Mouse (Mus musculus): ENCODE results near the gene Kank2. TPM values are rescaled to one million over a fixed set of nuclear protein-coding genes. Genes with fewer than 3 reads are reported as not detected.

The Kank2 gene
- total RNA-seq, 1 experiment from 2014 or later: 46.2 TPM

DNA sequence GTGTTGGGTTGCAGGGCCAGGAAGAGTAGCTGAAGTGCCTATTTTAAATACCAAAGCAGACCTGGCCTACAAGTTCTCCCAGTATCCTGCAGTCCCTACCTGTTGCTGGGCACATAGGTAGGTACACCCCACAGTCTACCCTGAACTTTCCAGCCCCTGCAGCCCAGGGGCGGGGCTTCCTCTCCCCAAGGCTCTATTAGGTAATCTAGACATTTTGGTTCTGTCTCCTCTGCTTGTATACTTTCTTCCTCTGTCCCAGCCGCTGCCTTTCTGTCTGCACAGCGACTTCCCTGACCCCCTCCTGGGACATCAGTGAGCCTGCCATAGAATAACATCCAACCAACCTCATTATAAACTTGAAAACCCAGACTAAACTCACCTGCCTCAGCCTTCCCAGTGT lies 48.2 kb downstream of the Kank2 start:
- DNase-seq: no peak

DNA sequence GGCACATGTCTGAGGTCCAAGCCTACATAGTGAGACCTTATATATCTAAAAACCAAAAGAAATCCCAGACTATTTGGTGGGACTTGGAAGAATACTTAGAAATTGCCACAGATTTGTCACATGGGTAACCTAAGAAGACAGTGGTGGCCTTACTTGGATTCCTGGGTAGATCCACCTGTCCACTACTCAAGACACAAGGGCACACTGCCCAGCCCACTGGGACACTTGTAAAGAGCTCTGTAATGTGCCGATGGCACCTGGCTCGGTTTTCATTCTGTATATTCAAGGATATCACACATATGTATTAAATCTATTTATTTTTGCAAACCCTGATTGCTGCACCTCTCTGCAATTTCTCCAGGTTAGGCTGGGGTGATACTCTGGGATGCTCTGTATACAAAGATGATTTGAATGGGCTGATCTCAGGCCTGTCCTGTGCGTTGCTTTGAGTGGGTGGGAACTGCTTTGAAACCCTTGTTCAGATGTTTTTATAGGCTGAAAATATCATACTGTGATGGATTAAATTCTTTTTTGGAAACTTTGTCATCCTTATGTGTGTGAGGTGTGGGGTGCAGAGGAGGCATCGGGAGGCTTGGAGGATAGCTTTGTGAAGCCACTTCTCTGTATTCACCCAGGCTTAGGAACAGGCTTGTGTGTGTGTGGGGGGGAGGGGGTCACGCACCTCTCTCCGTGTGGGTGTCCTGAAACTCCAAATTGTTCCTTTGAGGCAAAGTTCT lies 49.0 kb downstream of the Kank2 start:
- DNase-seq: no peak

DNA sequence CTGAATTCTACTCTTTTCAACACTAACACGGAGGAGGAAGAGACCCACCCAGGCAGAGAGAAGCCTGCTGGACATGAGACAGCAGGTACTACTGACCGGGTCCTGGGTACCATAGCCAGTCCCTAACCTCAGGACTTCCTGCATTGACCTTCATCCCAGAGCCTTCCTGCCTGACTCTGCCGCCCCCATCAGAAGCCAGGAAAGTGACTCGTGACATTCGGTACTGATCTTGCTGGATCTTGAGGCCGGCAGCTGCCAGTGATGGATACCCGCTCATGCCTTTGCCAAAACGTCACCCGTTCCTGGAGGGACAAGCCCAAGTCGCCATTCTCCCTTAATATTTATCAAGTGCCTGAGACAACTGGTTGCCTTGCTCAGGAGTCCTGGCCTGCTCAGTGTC lies 50.1 kb downstream of the Kank2 start:
- no peak for DNase-seq

DNA sequence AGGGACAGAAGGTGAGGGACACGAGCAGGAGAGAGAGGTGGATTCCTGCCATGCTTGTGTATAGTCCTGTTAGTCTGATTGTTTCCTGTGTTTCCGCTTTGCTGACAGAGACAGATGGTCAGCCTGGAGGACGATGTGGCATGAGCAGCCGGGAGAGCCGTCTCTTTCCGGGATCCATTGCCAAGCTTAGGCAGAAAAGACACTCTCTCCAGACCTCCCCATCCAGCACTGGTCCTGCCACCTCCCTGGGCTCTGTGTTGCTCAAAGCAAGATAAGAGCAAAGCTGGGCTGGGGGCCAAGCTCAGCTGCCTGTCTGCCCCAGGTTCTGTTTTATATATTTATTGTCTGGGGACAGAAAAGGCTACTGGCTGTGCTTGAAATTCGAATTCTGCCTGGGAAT lies 50.5 kb downstream of the Kank2 start:
- DNase-seq: peak; percentile 74

DNA sequence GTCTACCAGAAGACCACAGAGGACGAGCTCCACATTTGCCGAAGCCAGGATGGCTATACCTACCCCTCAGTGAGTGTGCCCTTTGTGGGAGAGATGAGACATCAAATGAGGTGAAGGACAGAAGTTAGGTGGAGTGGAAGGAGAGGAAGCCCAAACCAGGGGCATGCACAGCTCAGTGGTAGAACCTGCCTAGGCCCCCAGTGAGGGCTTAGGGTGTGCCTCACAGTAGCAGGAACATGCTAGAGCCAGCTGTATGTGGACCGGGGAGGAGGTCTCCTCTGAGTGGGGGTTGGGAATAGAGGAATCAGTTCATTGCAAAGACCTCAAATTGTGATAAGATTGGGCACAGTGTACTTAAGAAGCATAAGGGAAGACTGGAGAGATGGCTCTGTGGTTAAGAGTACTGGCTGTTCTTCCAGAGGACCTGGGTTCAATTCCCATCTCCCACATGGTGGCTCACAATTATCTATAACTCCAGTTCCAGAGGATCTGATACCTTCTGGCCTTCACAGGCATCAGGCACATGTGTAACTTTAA lies 51.2 kb downstream of the Kank2 start:
- DNase-seq: no peak

DNA sequence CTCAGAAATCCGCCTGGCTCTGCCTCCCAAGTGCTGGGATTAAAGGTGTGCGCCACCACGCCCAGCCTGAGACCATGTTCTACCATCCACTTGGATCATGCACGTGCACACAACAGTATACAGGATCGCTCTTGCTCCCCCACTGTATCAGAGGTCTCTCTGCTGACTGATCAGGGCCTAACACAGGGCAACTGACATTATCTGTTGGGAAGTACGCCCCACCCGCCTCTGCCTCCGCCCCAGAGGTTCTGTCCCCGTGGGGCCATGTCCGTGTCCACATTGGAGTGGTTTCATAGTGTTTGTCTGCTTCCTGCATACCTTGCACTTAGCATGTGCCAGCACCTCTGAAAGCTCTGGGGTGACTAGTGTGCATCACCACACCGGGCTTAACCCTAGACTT lies 57.0 kb downstream of the Kank2 start:
- no peak for DNase-seq

DNA sequence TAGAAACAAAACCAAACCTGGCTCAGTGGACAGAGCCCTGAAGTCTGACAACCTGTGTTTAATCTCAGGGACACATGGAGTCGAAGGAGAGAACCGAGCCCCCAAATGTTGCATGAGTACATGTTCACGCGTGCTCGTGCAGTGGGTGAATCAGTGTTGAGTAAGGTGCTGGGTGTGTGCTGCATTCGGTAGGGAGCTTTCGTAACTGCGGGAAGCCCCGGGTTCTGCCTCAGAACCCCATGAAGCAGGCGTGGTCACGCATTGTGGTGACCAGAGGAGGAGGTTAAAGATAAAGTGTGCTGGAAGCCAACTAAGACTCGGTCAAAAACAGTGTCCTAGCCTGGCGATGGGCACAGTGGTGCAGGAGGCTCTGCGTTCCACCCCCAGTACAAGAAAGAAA lies 58.1 kb downstream of the Kank2 start:
- DNase-seq: no peak

DNA sequence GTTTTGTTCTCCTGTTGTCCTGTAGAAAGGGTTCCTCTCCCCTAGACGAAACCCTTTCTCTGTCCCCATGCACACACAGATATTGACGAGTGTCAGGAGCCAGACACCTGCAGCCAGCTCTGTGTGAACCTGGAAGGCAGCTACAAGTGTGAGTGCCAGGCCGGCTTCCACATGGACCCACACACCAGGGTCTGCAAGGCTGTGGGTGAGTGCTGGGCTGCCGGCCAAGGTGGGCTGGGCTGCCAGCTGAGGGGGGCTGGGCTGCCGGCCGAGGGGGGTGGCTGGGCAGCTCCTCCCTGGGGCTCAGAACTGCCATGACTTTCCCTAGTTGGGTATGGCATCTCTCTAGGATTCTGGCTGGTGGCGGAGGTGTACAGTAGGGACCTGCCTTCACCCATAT lies 59.8 kb downstream of the Kank2 start:
- DNase-seq: no peak

DNA sequence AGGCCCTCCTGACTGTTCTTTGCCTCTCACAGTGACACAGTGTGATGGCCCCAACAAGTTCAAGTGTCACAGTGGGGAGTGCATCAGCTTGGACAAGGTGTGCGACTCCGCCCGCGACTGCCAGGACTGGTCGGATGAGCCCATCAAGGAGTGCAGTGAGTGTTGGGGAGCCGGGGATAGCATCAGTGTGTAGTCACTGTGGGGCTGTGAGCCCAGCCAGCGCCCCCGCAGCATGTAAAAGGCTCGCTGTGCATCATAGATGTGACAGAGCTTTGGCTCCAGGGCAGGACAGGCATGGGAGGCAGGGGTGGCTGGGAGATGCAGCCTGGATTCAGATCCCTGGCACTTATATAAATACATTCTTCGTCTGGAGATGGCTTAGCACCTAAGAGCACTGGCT lies 61.4 kb downstream of the Kank2 start:
- DNase-seq: no peak

DNA sequence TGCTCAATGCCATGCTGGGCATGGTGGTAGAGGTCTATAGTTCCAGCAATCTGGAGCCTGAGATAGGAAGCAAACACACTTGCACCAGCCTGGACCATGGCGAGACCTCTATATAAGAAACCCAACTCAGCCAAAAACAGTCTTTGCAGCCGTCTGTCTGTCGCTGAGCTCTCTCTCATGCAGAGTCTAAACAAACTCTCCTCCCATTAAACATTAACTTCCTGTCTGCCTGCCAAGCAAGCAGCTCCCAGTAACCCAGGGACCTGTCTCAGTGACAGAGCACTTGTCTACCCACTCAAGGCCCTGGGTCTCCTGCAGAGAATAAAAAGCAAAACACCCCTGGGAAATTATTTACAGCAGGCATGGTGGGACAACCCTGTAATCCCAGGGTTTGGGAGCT lies 62.0 kb downstream of the Kank2 start:
- no peak for DNase-seq

DNA sequence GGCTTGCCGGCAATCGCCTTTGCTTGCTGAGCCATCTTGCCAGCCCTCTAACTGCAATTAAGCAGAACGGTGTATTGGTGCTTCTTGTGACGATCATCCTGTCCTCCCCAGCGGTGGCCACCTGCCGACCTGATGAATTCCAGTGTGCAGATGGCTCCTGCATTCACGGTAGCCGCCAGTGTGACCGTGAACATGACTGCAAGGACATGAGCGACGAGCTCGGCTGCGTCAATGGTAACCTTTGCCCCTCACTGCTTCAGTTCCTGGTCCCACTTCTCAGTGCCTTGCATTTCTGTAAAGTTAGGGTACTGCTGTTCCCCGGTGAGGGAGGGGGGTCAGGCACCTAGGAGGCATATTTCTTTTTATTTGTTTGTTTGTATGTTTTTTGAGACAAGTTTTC lies 63.4 kb downstream of the Kank2 start:
- no peak for DNase-seq

DNA sequence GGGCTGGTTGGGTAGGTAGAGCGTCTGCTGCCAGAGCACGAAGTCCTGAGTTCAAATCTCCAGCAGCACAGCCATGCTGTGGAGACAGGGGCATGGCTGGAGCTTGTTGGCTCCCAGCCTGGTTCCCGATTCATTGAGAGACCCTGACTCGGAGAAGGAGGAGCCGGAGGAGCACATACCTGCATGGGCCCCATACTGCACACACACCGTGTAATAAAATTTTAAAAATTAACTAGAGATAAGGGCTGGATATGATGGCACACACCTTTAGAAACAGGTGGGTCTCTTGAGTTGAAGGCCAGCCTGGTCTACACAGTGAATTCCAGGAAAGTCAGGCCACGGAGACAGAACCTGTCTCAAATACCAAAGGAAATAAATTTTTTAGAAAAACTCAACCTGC lies 64.6 kb downstream of the Kank2 start:
- DNase-seq: no peak

DNA sequence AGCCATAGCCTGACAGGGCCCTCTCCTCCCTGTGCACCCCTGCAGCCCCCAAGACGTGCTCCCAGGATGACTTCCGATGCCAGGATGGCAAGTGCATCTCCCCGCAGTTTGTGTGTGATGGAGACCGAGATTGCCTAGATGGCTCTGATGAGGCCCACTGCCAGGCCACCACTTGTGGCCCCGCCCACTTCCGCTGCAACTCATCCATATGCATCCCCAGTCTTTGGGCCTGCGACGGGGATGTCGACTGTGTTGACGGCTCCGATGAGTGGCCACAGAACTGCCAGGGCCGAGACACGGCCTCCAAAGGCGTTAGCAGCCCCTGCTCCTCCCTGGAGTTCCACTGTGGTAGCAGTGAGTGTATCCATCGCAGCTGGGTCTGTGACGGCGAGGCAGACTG lies 65.1 kb downstream of the Kank2 start:
- no peak for DNase-seq

DNA sequence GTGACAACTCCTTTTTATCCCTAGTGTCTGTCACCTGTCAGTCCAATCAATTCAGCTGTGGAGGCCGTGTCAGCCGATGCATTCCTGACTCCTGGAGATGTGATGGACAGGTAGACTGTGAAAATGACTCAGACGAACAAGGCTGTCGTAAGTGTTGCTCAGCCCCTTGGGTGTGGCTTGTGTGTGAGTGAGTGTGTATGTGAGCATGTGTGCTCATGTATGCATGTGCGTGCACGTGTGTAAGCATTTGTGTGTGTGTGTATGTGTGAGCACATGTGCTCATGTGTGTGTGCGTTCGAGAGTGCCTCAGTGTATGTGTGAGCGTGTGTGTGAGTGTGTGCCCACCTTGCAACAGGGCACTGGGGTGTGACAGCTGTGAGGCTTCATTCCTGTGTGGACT lies 66.3 kb downstream of the Kank2 start:
- DNase-seq: no peak

DNA sequence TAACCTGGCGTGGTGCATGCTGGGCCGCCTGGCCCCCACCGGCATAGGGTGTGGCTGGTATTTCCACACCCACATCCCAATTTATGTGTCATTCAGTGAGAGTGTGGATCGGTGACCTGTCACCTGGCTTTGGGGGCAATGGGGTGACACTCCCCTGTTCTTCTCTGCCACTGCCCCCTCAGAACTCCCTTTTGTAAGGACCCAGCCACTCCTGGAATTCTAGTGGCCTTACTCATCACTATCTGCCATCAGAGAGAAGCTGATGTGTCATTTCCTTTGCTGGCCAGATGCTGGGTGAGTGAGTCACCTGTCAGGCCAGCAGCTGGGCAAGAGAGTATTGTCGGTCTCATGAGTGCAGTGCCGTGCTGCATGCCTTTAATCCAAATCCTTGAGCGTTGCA lies 69.3 kb downstream of the Kank2 start:
- DNase-seq: peak; percentile 37

DNA sequence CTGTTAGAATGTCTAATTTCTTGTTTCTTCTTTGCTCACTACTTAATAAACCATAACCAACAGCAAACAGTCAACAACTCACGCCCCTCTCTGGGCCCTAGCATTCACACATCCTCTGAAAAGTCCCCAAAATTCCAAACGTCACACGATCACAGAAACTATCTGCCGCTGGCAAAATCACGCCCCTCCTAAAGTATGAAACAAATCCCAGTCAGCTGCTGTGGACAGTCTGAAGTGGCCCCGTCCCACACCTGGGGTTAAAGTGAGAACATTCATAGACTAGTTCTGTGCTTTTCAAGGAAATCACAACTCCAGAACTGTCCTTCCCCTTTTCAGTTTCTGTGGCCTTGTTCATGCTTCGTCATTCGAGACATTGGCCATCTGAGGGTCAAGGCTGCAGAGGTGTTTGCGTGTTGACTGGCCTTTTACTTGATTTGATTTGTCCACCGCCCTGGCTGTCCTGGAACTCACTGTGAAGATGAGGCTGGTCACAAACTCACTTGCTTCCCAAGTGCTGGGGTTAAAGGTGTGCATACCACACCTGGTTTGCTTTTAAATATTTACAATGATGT lies 70.2 kb downstream of the Kank2 start:
- no peak for DNase-seq

DNA sequence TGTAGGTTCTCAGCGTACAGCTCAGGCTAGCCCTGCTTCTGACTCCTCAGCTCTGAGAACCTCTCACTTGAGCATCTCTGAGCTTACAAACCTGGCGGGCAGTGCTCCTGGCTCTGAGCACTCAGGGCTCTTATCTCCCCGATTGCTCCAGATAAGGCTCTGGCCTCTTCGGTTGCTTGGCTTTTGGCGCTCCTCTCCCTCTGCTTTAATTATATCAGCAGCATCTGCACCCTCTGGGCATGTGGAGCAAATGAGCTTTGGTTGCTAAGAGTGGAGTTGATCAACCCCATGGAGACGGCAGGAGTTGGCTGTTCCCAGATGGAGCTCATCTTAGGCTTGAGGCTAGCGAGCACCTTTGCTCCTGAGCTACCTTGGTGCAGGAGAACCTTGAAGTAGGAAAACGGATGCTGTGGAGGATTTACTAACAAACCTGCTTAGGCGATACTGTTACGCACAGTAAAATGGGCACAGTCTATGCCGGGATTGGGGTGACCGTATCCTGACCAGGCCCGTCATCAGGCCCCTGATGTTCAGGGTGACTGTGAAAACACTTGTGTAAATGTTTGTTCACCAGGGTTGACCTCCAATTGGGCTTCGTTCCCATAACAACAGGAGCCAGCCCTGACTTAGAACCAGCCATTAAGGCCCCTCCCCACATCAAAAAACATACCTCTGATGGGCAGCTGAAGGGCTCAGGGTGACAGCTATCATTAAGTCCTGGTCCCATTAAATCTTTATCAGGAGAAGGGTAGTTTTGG lies 72.1 kb downstream of the Kank2 start:
- no peak for DNase-seq

DNA sequence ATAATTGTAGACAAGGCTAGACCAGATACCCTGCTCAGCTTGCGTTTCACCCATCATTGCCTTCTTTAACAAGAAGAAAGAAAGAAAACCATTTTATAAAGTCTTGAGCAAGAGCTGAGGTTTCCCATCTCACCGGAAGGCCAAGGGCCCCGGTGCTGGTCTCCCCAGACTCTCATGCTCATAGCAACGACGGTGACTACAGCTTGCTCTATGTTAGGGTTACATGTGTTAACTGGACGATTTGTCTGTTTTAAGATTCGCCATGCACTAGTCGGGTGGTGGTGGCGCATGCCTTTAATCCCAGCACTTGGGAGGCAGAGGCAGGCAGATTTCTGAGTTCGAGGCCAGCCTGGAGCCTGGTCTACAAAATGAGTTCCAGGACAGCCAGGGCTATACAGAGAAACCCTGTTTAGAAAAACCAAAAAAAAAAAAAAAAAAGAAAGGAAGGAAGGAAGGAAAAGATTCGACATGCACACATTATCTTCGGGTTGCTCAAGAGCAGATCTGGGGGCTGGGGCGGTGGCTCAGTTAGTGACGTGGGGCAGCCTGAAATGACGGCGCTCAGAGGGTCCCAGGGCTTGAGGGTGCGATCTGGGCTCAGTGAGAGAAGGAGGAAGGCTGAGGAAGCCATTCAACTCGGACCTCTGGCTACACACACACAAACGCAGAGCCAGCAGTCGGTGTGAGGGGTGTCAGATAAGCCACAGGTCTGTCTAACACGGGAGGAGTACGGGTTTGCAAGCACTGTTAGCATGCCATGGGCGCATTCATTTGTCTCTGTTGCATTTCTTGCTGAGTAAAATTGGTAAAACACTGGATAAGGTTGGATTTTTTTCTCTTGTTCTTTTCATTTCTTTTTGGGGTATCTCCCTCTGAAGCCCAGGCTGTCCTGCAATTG lies 73.1 kb downstream of the Kank2 start:
- no peak for DNase-seq

DNA sequence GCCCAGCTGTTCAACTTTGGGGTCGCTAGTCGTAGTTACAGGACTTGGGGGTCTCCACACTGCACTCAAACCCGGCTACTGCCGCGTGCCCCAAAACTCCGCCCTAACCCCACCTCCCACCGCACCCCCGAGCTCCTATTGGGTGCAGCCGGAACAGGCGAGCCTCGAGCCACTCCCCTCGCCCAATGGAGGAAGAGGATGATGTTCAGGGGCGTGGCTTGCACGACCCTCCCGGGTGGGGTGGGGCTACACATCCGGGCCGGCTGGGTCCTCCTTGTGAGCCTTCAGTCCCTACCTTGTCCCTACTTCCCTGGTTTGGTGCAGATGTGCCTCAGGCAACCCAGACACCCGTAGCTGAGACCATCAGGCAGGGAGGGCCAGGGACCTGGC lies 74.4 kb downstream of the Kank2 start:
- DNase-seq: peak; percentile 94

DNA sequence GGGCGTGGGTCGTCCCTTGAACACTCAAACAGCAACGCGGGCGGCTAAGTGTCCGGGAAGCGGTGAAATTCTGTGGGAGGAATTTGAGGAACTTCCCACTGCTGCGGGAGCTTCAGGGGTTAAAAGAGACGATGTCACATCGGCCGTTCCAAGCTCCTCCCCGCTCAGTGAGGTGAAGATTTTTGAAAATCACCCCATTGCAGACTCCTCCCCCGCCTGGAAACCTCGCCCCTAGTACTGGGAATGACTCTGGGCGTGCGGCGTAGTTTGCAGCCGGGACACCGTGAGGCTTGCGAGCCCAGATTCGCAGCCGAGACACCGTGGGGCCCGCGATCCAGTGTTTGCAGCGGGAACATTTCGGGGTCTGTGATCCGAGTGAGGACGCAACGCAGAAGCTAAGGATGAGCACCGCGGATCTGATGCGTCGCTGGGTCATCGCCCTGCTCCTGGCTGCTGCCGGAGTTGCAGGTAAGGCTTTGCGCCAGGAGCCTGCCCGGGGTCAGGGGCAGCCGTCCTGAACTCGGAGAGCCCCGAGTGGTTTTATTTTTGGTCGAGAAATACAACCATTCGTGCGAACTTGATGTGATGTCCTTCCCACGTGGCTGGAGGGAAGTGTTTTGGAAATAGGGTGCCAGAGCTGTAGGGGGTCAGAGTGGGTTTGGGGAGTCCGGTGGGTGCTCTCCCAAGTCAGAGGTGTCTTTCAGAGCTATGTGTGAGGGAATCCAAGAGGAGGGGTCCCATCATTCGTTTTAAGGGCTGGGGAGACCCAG lies 75.0 kb downstream of the Kank2 start, which contains the start of gene Ldlr:
TSS of gene Ldlr (plus strand) at position 107 of the 770 bp plus-strand sequence.
- peak; percentile 85 for DNase-seq

DNA sequence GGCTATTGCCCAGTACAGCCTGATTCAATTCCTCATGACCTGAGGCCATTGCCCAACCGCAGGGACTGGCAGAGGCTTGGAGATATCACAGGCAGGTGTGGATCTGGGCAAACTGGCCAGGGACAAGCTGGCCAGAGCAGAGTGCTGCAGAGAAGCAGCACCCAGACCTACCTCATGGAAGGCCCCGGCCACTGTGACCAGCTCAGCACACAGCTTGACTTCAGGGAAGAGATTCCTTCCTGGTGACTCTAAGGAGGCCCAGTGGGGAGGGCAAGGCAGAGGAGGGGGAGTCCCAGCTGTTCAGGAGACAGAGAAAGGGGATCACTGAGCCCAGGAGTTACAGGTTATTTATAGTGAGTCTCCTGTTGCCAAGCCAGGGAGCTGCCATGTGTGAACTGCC lies 77.5 kb downstream of the Kank2 start:
- no peak for DNase-seq

DNA sequence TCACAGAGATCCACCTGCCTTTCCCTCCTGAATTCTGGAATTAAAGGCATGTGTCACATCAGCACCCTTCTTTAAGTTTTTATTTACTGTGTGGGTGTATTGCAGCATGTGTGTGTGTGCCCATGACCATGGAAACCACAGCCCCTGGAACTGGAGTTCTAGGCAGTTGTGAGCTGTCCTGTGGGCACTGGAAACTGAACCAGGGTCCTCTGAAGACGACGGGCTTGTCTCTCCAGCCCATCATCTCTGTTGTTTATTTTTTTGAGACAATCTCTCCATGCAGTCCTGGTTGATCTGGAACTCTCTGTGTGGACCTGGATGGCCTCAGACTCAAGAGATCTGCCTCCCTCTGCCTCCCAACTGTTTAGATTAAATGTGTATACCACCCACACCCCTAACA lies 81.5 kb downstream of the Kank2 start:
- no peak for DNase-seq

Measured in adrenal gland, postnatal 25 days (tissue).